In the genomic region with DNA sequence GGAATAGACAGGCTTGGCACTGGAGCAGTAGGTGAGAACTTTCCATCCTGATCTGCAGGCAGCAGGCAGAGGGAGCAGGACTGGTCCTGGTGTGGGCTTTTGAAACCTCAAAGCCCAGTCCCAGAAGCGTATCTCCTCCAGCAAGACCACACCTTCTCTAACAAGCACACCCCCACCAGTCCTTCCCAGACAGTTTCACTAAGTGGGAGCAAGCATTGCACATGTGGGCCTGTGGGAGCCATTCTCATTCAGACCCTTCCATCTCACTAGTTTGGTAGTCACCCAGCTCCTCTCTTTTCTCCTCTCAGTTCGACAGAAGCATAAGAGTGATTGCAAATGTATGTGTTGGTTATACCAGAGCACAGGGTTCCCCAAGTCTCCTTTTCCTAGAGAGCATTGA, we compare ENCODE assay signal across 19 mouse cellular contexts. TPM values are rescaled to one million over a fixed set of nuclear protein-coding genes. Genes with fewer than 3 reads are reported as not detected.
DNase-seq lines count a peak whose midpoint lies in the region; ATAC-seq and TF ChIP-seq lines count a peak whose summit lies in the region.
"Had no signal": no experiment of that assay in that cellular context is flagged by ENCODE, and none has a peak within 500 bp of the region (broad histone marks: within the 10 kb centered on the region; RNA-seq: fewer than 3 reads in every experiment).

No protein-coding gene starts in this region.

- H3K36me3 ChIP-seq in liver, embryonic 12.5 days = peaks cover 14% of the 10 kb centered on the region
- H3K36me3 ChIP-seq in ES-E14 (ENCODE audit: control insufficient read depth, insufficient read depth, low read length, poor library complexity, severe bottlenecking) = peaks cover 3% of the 10 kb centered on the region; the same call in 1 of the 2 replicates
- H3K36me3 ChIP-seq in intestine, embryonic 15.5 days = no peaks in the 10 kb centered on the region
- H3K36me3 ChIP-seq in small intestine, adult 2 months (ENCODE audit: control insufficient read depth, insufficient read depth, low read length) = peaks cover 3% of the 10 kb centered on the region; the same call in 1 of the 2 replicates
- H3K36me3 ChIP-seq: forebrain, embryonic 15.5 days; hindbrain, embryonic 13.5 days had no signal

- DNase-seq in liver = no peak
- DNase-seq in ES-E14 (ENCODE audit: low read depth, low spot score) = no peak
- no peak for DNase-seq in T-cell, adult 2 months (ENCODE audit: low spot score)
- no peak for DNase-seq in kidney, adult 9 months
- DNase-seq: adrenal gland, adult 8-10 months; adrenal gland, postnatal 36 days; cerebellum, adult 2 months; cerebellum, postnatal 14 days; gastrocnemius, postnatal 14 days; heart, adult 18-20 months; heart, postnatal 10 days had no signal

- in situ Hi-C loops in ES-E14 (cut with MboI; ENCODE audit: low sequenced_read_pairs in 2 of 2, unreplicated experiment in 2 of 2) = no loop called here

- no peak overlapping the region for H3K4me3 ChIP-seq in liver, embryonic 12.5 days
- no peak overlapping the region for H3K4me3 ChIP-seq in ES-E14 (ENCODE audit: insufficient read depth in 1 of 2, low read depth in 1 of 2, low read length in 2 of 2, poor library complexity in 1 of 2, severe bottlenecking in 1 of 2)
- no peak overlapping the region for H3K4me3 ChIP-seq in intestine, embryonic 15.5 days (replicated peaks)
- H3K4me3 ChIP-seq in small intestine, adult 2 months (ENCODE audit: low read depth, low read length) = no peak overlapping the region
- H3K4me3 ChIP-seq: embryonic facial prominence, embryonic 12.5 days; forebrain, embryonic 15.5 days; heart, embryonic 10.5 days; hindbrain, embryonic 13.5 days had no signal

- H3K4me2 ChIP-seq in liver, embryonic 12.5 days = no peak overlapping the region
- no peak overlapping the region for H3K4me2 ChIP-seq in intestine, embryonic 15.5 days (replicated peaks)
- H3K4me2 ChIP-seq: embryonic facial prominence, embryonic 12.5 days; forebrain, embryonic 15.5 days; hindbrain, embryonic 13.5 days had no signal

- H3K9ac ChIP-seq in liver, embryonic 12.5 days = no peak overlapping the region
- no peak overlapping the region for H3K9ac ChIP-seq in ES-E14 (ENCODE audit: insufficient read depth, low read depth, low read length, poor library complexity, severe bottlenecking)
- no peak overlapping the region for H3K9ac ChIP-seq in intestine, embryonic 15.5 days
- H3K9ac ChIP-seq: embryonic facial prominence, embryonic 12.5 days; forebrain, embryonic 15.5 days; hindbrain, embryonic 13.5 days had no signal

- no peak for TF ChIP-seq POLR2A in small intestine, adult 2 months (IDR thresholded peaks at IDR 0.05; ENCODE audit: low read depth, low read length)

- TF ChIP-seq CTCF in small intestine, adult 2 months (IDR thresholded peaks at IDR 0.05; ENCODE audit: extremely low read depth, insufficient read length, insufficient replicate concordance, low read depth, low read length) = no peak

- ATAC-seq in liver, embryonic 12.5 days = no peak
- no peak for ATAC-seq in intestine, embryonic 15.5 days
- ATAC-seq: forebrain, embryonic 15.5 days had no signal

- no peaks in the 10 kb centered on the region for H3K9me3 ChIP-seq in liver, embryonic 12.5 days (replicated peaks)
- no peaks in the 10 kb centered on the region for H3K9me3 ChIP-seq in ES-E14 (ENCODE audit: control insufficient read depth, insufficient read depth, low read depth, low read length)
- no peaks in the 10 kb centered on the region for H3K9me3 ChIP-seq in intestine, embryonic 15.5 days
- H3K9me3 ChIP-seq: embryonic facial prominence, embryonic 12.5 days; forebrain, embryonic 15.5 days; heart, embryonic 10.5 days; hindbrain, embryonic 13.5 days had no signal

- H3K27me3 ChIP-seq in liver, embryonic 12.5 days (replicated peaks) = no peaks in the 10 kb centered on the region
- H3K27me3 ChIP-seq in intestine, embryonic 15.5 days (replicated peaks) = no peaks in the 10 kb centered on the region
- H3K27me3 ChIP-seq in small intestine, adult 2 months (ENCODE audit: control insufficient read depth, insufficient read depth, low read length) = no peaks in the 10 kb centered on the region
- H3K27me3 ChIP-seq: CH12.LX; embryonic facial prominence, embryonic 12.5 days; forebrain, embryonic 15.5 days; hindbrain, embryonic 13.5 days had no signal

- 77% methylated on average over 2 of the region's 2 CpGs for WGBS in liver, embryonic 12.5 days (ENCODE audit: insufficient replicate concordance)
- WGBS in intestine, embryonic 15.5 days = 84% methylated on average over 2 of the region's 2 CpGs
- WGBS in small intestine, adult 2 months = 72% methylated on average over 2 of the region's 2 CpGs

- peak overlapping the region; percentile 10; the same call in 1 of the 2 replicates for H3K27ac ChIP-seq in liver, embryonic 12.5 days
- 0 out of 2 replicates have a peak overlapping the region, but pooled peaks have one; percentile 18 for H3K27ac ChIP-seq in ES-E14 (ENCODE audit: insufficient read depth, low read depth, low read length, poor library complexity, severe bottlenecking)
- H3K27ac ChIP-seq in intestine, embryonic 15.5 days = peak overlapping the region; percentile 59; the same call in 1 of the 2 replicates
- H3K27ac ChIP-seq in small intestine, adult 2 months (ENCODE audit: insufficient read depth, low read depth, low read length) = 0 out of 2 replicates have a peak overlapping the region, but pooled peaks have one; percentile 24
- H3K27ac ChIP-seq: embryonic facial prominence, embryonic 12.5 days; forebrain, embryonic 15.5 days; heart, embryonic 10.5 days; hindbrain, embryonic 13.5 days had no signal

- peaks cover 42% of the 10 kb centered on the region for H3K4me1 ChIP-seq in liver, embryonic 12.5 days
- H3K4me1 ChIP-seq in ES-E14 (ENCODE audit: control insufficient read depth in 2 of 2, insufficient read depth in 2 of 2, low read length in 2 of 2, poor library complexity in 1 of 2) = peaks cover 4 to 14% of the 10 kb centered on the region in 2 experiments
- H3K4me1 ChIP-seq in intestine, embryonic 15.5 days (replicated peaks) = 0 out of 2 replicates have a peak, but pooled peaks cover 7% of the 10 kb centered on the region
- H3K4me1 ChIP-seq in small intestine, adult 2 months (ENCODE audit: control insufficient read depth, insufficient read depth, insufficient read length, low read length) = peaks cover 15% of the 10 kb centered on the region; the same call in 1 of the 2 replicates
- H3K4me1 ChIP-seq: embryonic facial prominence, embryonic 12.5 days had no signal

TF ChIP-seq in ES-E14, 5 proteins besides CTCF, POLR2A, EP300 and RAD21:
- TF ChIP-seq ZNF384 (IDR thresholded peaks at IDR 0.05; ENCODE audit: low read depth, low read length) = no peak
- TF ChIP-seq CHD2 (IDR thresholded peaks at IDR 0.05; ENCODE audit: low read depth, low read length) = no peak
- TF ChIP-seq MAFK (IDR thresholded peaks at IDR 0.05; ENCODE audit: insufficient read depth, low read depth, low read length) = no peak

RNA-seq across cellular contexts. Expression of gene Ap3b1, which starts 5.6 kb away (rescaled TPM):
- 25.9 and 27.1 TPM in 2 replicates for polyA plus RNA-seq in liver, embryonic 12.5 days (2016; fragmentation: Nextera tagmentation; extraction: Ambion mirVana)
- total RNA-seq in ES-E14 (2012; rRNA removed) = 32.9 and 33.2 TPM in 2 replicates
- 48.7 and 52.2 TPM in 2 replicates for polyA plus RNA-seq in intestine, embryonic 15.5 days (2015; fragmentation: Nextera tagmentation; extraction: Ambion mirVana)
- polyA plus RNA-seq in small intestine, adult 2 months (2012; rRNA removed) = 11.3 and 29.1 TPM in 2 replicates
